Mouse (Mus musculus): ENCODE measurements around the gene T2.

T2 gene

GRCm38 (mm10) chr17:8420739-8421138 is 64.9 kb downstream of the T2 start:
- DNase-seq, result no peak

- DNase-seq, result no peak
Measured at GRCm38 (mm10) chr17:8421517-8421916, 65.7 kb downstream of the T2 start.

GRCm38 (mm10) chr17:8423283-8423682 is 67.5 kb downstream of the T2 start:
- DNase-seq, result peak in 1 of 2 experiments; percentile 42

GRCm38 (mm10) chr17:8429436-8429835 is 73.6 kb downstream of the T2 start:
- no peak for DNase-seq

DNA sequence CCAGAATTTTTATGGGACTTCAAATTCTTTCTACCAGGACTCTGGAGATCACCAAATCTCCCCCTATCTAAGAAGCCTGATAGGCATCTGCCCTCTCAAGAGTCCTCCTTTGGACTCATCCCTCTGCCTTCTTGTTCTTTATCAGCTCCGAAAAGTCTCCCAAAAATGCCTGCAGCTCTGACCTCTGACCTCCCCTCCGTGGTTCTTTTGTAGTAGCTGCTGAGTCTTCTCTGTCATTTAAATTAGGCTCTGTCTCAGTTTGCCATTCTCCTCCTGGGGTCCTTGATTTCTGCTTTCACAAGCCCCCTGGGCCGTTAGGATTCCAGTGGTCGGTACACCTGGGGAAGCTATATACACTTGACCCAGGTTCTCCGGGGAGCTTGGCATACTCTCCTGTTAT is 74.1 kb downstream of the T2 start:
- no peak for DNase-seq

- DNase-seq, result no peak
Measured at GRCm38 (mm10) chr17:8432179-8432800, 76.5 kb downstream of the T2 start.

DNA sequence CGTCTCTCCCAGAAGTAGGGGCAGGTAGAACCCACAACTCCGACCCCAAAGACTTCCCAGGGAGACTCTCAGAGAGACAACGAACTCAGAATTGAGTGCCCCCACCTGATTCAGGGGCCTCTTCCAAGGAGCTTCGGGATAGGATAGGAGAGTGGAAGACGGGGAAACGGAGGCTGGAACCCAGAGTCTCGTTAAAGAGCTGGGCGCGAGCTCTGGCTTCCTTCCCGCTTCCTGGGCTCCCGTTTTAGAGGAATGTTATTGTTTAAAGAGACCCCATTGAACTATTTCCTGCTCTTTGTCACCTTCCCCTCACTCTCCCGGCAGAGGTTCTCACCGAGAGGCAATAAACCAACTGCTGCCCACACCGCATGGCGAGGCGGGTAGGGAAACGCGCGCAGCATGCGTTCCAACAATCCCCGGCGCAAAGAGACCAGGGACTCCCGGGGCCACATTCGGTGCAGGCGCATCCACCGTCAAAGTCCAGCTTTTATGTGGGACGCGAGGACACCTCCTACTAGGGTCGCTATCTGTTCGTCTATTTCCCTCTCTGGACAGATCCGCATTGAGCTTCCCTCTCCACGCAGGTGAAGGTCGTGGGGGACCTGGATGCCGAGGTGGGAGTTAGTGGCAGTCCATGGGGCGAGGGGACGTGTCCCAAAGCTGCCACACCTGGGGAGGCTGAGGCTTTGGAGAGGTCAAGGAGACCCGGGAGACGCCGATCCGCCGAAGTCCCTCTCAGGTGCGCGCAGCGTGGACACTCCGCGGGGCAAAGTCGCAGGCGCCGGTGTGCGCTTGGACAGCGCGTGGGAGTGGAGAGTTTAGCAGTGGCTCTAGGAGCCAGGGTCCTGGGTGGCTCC is 77.6 kb downstream of the T2 start:
- DNase-seq, result no peak

GRCm38 (mm10) chr17:8433978-8434960 is 78.5 kb downstream of the T2 start, which contains the start of gene T:
Gene T, plus strand, starts transcription at chr17:8434423.
- DNase-seq, result no peak

DNA sequence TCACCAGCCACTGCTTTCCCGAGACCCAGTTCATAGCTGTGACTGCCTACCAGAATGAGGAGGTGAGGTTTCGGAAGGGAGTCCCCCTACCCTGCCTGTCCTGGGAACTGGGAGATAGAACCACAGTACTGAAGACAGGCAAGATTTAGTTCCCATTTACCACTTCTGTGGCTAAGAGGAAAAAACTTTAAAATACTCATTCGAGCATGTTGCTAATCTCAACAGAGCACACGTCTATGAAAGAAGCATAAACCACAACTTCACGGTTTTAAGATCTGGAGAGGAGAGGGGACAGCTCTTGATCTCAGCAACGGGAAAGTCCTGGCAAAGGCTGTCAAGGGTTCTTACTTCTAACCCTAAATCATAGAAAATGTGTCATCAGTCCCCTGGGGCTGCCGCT is 80.4 kb downstream of the T2 start:
- no peak for DNase-seq

GRCm38 (mm10) chr17:8444062-8444461 is 88.3 kb downstream of the T2 start:
- DNase-seq, result no peak

- DNase-seq, result no peak
Measured at GRCm38 (mm10) chr17:8447676-8448192, 91.9 kb downstream of the T2 start.

- DNase-seq, result no peak
Measured at GRCm38 (mm10) chr17:8448324-8448723, 92.5 kb downstream of the T2 start.

DNA sequence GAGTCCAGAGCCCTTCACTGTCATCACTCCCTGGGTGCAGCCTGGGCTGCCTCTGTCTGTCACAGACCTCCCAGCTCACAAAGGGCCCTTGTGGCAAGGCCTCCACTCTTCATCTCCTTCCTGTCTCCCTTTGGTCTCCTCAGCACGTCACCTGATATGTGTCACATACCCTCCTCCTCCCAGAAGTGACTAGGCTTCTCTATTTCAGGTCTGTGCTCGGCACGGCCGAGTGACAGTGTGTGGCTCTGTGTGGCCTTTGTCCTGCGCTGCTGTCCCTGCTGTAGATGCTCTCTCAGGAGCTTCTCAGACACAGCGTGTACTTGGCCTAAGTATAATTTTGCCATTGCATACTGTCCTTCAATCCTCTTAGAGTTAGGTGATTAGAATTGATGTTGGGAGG is 99.4 kb downstream of the T2 start:
- no peak for DNase-seq

GRCm38 (mm10) chr17:8455601-8456000 is 99.8 kb downstream of the T2 start:
- no peak for DNase-seq

DNA sequence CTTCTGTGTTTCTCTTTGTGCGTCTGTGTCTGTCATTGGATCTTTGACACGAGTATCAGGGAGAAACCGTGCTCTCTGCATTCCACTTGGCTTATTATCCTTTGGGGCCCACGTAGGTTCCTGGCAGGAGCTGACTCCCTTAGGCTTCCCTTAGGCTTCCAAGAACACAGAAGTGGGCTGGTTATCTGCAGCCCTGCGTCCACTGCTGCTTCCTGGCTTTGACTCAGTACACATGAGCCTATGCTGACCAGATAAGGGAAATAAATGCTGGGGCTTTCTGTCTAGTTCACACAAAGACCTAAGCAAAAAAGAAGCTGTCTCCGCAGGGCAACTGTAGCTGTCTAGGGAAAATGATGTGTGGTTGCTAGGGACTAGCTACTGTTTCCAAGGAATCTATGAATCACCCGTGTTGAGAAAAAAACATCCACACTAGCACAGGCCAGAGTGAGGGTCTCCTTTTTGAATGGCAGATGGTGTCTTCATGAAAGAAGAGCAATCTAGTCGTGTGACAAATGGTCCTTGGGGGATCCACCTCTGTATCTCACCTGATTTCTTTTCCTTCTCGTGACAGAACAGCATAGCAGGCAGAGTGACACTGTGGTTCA is 101.2 kb downstream of the T2 start:
- DNase-seq, result no peak

- DNase-seq, result peak; percentile 31 to 44
Measured at GRCm38 (mm10) chr17:8461568-8461967, 105.8 kb downstream of the T2 start.

DNA sequence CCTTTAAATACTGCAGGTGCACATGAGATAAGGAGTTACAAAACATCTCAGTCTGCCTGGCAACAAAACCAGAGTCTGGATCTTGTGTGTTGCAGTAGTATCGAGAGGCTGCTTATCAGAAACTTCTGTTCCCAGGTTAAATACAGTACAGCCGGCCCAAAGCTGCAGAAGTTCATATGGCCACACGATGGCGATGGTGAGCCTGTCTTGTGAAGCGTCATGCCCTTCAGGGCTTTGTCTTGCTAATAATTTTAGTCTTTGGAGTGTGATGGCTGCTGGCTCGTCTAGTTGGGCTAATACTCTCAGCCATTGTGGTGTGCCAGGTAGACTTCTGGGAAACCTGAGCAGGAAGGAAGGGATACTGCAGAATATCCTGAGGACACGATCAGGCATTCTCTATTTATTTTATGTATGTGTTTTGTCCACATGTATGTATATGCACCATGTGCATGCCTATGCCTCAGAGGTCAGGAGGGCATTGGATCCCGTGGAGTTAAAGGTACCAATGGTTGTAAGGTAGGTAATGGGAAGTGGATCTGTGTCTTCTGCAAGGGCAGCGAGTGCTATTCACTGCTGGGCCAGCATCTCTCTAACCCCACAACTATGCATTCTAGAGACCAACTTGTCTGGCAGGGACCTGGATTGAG is 107.8 kb downstream of the T2 start:
- peak; percentile 33 to 61 for DNase-seq

- no peak for DNase-seq
Measured at GRCm38 (mm10) chr17:8467771-8468170, 112.0 kb downstream of the T2 start.

- peak; percentile 63 to 83 for DNase-seq
Measured at GRCm38 (mm10) chr17:8468716-8469344, 113.0 kb downstream of the T2 start.

All from lung, postnatal 4 days (tissue).